Mouse (Mus musculus) MEL (cell line): Measurements from ENCODE around the gene Fchsd2. TPM values are rescaled to one million over a fixed set of nuclear protein-coding genes. Genes with fewer than 3 reads are reported as not detected.

Source experiments
- DNase-seq: peaks from one replicate; pipeline ENCODE4 v3.0.0; 2011; ENCODE audit warnings: low read depth, low spot score
- H3K27ac ChIP-seq: 2 replicates; pipeline ENCODE4 v1.5.1; 2012; ENCODE audit warnings: low read depth, mild to moderate bottlenecking, control low read depth, low read length, moderate library complexity; ENCODE audit not compliant: control insufficient read depth
- H3K27me3 ChIP-seq, 2 experiments: fragments of 150-350 bp in 1 of 2; sonication (generic) in 1 of 2; 2 replicates each; pipeline ENCODE4 v1.6.1; 2012; ENCODE audit warnings: low read length in 2 of 2, mild to moderate bottlenecking in 2 of 2, improper control_type of control experiment in 1 of 2, moderate library complexity in 1 of 2; ENCODE audit not compliant: insufficient read depth in 2 of 2, control insufficient read depth in 1 of 2
- H3K36me3 ChIP-seq, 2 experiments: 2 replicates each; pipeline ENCODE4 v1.6.1; 2012 to 2014; ENCODE audit warnings: low read length in 2 of 2, improper control_type of control experiment in 1 of 2, inconsistent platforms in 1 of 2, mild to moderate bottlenecking in 1 of 2; ENCODE audit not compliant: insufficient read depth in 2 of 2, control insufficient read depth in 1 of 2
- H3K4me1 ChIP-seq, 2 experiments: fragments of 150-350 bp in 1 of 2; sonication (generic) in 1 of 2; 2 replicates each; pipeline ENCODE4 v1.6.1; 2012; ENCODE audit warnings: low read length in 2 of 2, improper control_type of control experiment in 1 of 2, mild to moderate bottlenecking in 1 of 2; ENCODE audit not compliant: insufficient read depth in 2 of 2, control insufficient read depth in 1 of 2
- H3K4me3 ChIP-seq, 2 experiments: fragments of 150-350 bp in 1 of 2; sonication (generic) in 1 of 2; 2 replicates each; pipeline ENCODE4 v1.5.1; 2012; ENCODE audit warnings: low read depth in 2 of 2, low read length in 2 of 2, mild to moderate bottlenecking in 2 of 2, moderate library complexity in 2 of 2, control low read depth in 1 of 2, improper control_type of control experiment in 1 of 2; ENCODE audit not compliant: control insufficient read depth in 1 of 2, insufficient read depth in 1 of 2
- H3K79me2 ChIP-seq: 2 replicates; pipeline ENCODE4 v1.6.1; 2012; ENCODE audit warnings: mild to moderate bottlenecking, low read length, moderate library complexity; ENCODE audit not compliant: control insufficient read depth, poor library complexity, insufficient read depth
- H3K9ac ChIP-seq: 2 replicates; pipeline ENCODE4 v1.6.1; 2012; ENCODE audit warnings: low read depth, mild to moderate bottlenecking, control low read depth, low read length, moderate library complexity; ENCODE audit not compliant: control insufficient read depth, poor library complexity, severe bottlenecking
- H3K9me3 ChIP-seq: fragments of 150-350 bp; sonication (generic); replicated peaks from 2 replicates; pipeline ENCODE4 v1.6.1; 2012; ENCODE audit warnings: mild to moderate bottlenecking, low read length, improper control_type of control experiment, moderate library complexity; ENCODE audit not compliant: insufficient read depth
- CHD2 ChIP-seq: IDR thresholded peaks from 2 replicates; pipeline ENCODE4 v1.6.1; 2011; ENCODE audit warnings: low read length, improper control_type of control experiment
- CTCF ChIP-seq, 3 experiments: IDR thresholded peaks in 2 of 3; conservative IDR thresholded peaks in 1 of 3; 2 replicates each; pipeline ENCODE4 v1.5.1; 2011 to 2012; ENCODE audit warnings: low read length in 3 of 3, low read depth in 2 of 3, mild to moderate bottlenecking in 2 of 3, improper control_type of control experiment in 1 of 3, inconsistent platforms in 1 of 3, mixed read lengths in 1 of 3, moderate library complexity in 1 of 3; ENCODE audit not compliant: control insufficient read depth in 1 of 3, insufficient read depth in 1 of 3, poor library complexity in 1 of 3, severe bottlenecking in 1 of 3
- ELF1 ChIP-seq: IDR thresholded peaks from 2 replicates; pipeline ENCODE4 v1.6.1; 2014; ENCODE audit warnings: low read depth, mild to moderate bottlenecking, inconsistent platforms, low read length, improper control_type of control experiment, moderate library complexity
- EP300 ChIP-seq, 2 experiments: IDR thresholded peaks; 2 replicates each; pipeline ENCODE4 v1.6.1; 2011; ENCODE audit warnings: improper control_type of control experiment in 2 of 2, low read length in 2 of 2, low read depth in 1 of 2, mild to moderate bottlenecking in 1 of 2
- ETS1 ChIP-seq: IDR thresholded peaks from 2 replicates; pipeline ENCODE4 v1.6.1; 2012; ENCODE audit warnings: low read depth, mild to moderate bottlenecking, inconsistent platforms, low read length, improper control_type of control experiment, moderate library complexity
- GABPA ChIP-seq: IDR thresholded peaks from 2 replicates; pipeline ENCODE4 v1.6.1; 2012; ENCODE audit warnings: low read depth, mild to moderate bottlenecking, inconsistent platforms, low read length, improper control_type of control experiment, moderate library complexity
- KAT2A ChIP-seq: conservative IDR thresholded peaks from 2 replicates; pipeline ENCODE4 v1.6.1; 2012; ENCODE audit warnings: low read depth, low read length, improper control_type of control experiment, inconsistent platforms
- MAX ChIP-seq: IDR thresholded peaks from 2 replicates; pipeline ENCODE4 v1.6.1; 2011; ENCODE audit warnings: low read length, improper control_type of control experiment
- MAZ ChIP-seq: IDR thresholded peaks from 2 replicates; pipeline ENCODE4 v1.6.1; 2012; ENCODE audit warnings: low read depth, mild to moderate bottlenecking, inconsistent platforms, low read length, improper control_type of control experiment
- MEF2A ChIP-seq: IDR thresholded peaks from 2 replicates; pipeline ENCODE4 v1.6.1; 2014; ENCODE audit warnings: low read depth, mild to moderate bottlenecking, inconsistent platforms, low read length, improper control_type of control experiment; ENCODE audit not compliant: poor library complexity, insufficient replicate concordance, severe bottlenecking; ENCODE audit errors: extremely low read depth
- MYB ChIP-seq: IDR thresholded peaks from 2 replicates; pipeline ENCODE4 v1.6.1; 2011; ENCODE audit warnings: mild to moderate bottlenecking, low read depth, low read length, improper control_type of control experiment
- MYC ChIP-seq: IDR thresholded peaks from 2 replicates; pipeline ENCODE4 v1.6.1; 2011; ENCODE audit warnings: low read depth, mild to moderate bottlenecking, low read length, improper control_type of control experiment, moderate library complexity
- NELFE ChIP-seq: IDR thresholded peaks from 2 replicates; pipeline ENCODE4 v1.6.1; 2011; ENCODE audit warnings: low read depth, low read length, improper control_type of control experiment
- NRF1 ChIP-seq: IDR thresholded peaks from 2 replicates; pipeline ENCODE4 v1.6.1; 2014; ENCODE audit warnings: low read depth, mild to moderate bottlenecking, inconsistent platforms, low read length, improper control_type of control experiment, moderate library complexity; ENCODE audit not compliant: poor library complexity, insufficient read depth, severe bottlenecking
- POLR2A ChIP-seq, 2 experiments: IDR thresholded peaks; 2 replicates each; pipeline ENCODE4 v1.6.1; 2011 to 2012; ENCODE audit warnings: low read length in 2 of 2, mild to moderate bottlenecking in 2 of 2, control low read depth in 1 of 2, improper control_type of control experiment in 1 of 2, low read depth in 1 of 2, moderate library complexity in 1 of 2; ENCODE audit not compliant: control insufficient read depth in 1 of 2, insufficient read depth in 1 of 2, poor library complexity in 1 of 2
- RAD21 ChIP-seq: IDR thresholded peaks from 2 replicates; pipeline ENCODE4 v1.6.1; 2011; ENCODE audit warnings: mild to moderate bottlenecking, low read depth, low read length, improper control_type of control experiment
- SIN3A ChIP-seq: IDR thresholded peaks from 2 replicates; pipeline ENCODE4 v1.6.1; 2012; ENCODE audit warnings: low read length, improper control_type of control experiment, inconsistent platforms
- SMC3 ChIP-seq: IDR thresholded peaks from 2 replicates; pipeline ENCODE4 v1.6.1; 2011; ENCODE audit warnings: low read depth, low read length, improper control_type of control experiment
- TAL1 ChIP-seq: IDR thresholded peaks from 2 replicates; pipeline ENCODE4 v1.6.1; 2012; ENCODE audit warnings: mild to moderate bottlenecking, inconsistent platforms, low read length, moderate library complexity, mixed read lengths
- TBP ChIP-seq: IDR thresholded peaks from 2 replicates; pipeline ENCODE4 v1.8.0; 2011; ENCODE audit warnings: low read depth, low read length, improper control_type of control experiment
- USF1 ChIP-seq: IDR thresholded peaks from 2 replicates; pipeline ENCODE4 v1.6.1; 2014; ENCODE audit warnings: low read depth, mild to moderate bottlenecking, inconsistent platforms, low read length, improper control_type of control experiment, moderate library complexity
- USF2 ChIP-seq, 2 experiments: IDR thresholded peaks; 2 replicates each; pipeline ENCODE4 v1.6.1; 2011 to 2012; ENCODE audit warnings: improper control_type of control experiment in 2 of 2, low read length in 2 of 2, borderline replicate concordance in 1 of 2, inconsistent platforms in 1 of 2, low read depth in 1 of 2, mild to moderate bottlenecking in 1 of 2; ENCODE audit not compliant: insufficient read depth in 1 of 2
- ZKSCAN1 ChIP-seq: IDR thresholded peaks from 2 replicates; pipeline ENCODE4 v1.6.1; 2012; ENCODE audit warnings: low read depth, mild to moderate bottlenecking, inconsistent platforms, low read length, improper control_type of control experiment, moderate library complexity
- ZNF384 ChIP-seq: IDR thresholded peaks from 2 replicates; pipeline ENCODE4 v1.6.1; 2012; ENCODE audit warnings: low read depth, mild to moderate bottlenecking, inconsistent platforms, low read length, improper control_type of control experiment
- polyA plus RNA-seq, 2 experiments: library from polyadenylated mRNA; stranded (reverse) in 1 of 2; unstranded in 1 of 2; fragments of >175 nt in 1 of 2; fragments of >200 nt in 1 of 2; gene quantifications; 2 replicates each; pipeline versions ENCODE4 v1.2.1 to v1.2.4; 2012; ENCODE audit warnings: low replicate concordance in 2 of 2, low read depth in 1 of 2; ENCODE audit not compliant: insufficient read length in 2 of 2, insufficient read depth in 1 of 2, missing spikeins in 1 of 2
- total RNA-seq: library from RNA; depleted of rRNA; stranded (reverse); fragments of 300-350 nt; gene quantifications from 2 replicates; pipeline ENCODE4 v1.2.3, GENCODE M21; 2012

The Fchsd2 gene
- total and polyA plus RNA-seq, 3 experiments: 3.9 to 6.3 TPM; not detected in 1

DNA sequence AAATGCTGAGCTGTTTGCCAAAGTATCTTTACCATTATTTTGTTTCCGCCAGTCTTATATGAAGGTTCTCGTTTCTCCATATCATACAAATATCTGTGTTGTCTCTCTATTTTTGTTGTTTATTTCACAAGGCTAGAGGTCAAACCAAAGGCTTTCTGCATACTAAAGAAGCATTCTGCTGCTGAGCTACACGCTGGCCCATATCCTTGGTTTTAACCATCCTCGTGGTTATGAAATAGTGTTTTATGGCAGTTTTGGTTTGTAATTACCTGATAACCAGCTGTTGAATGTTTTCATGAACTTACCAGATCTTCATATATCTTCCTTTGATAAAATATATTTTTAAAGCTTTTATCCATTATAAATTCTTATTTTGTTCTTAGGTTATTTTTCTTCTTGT is 156.1 kb downstream of the Fchsd2 start:
- H3K4me3 ChIP-seq: no peak overlapping the region
- H3K36me3 ChIP-seq: no peaks in the 10 kb centered on the region
- no peak for DNase-seq
- no peaks in the 10 kb centered on the region for H3K27me3 ChIP-seq
- H3K9ac ChIP-seq: no peak overlapping the region
- TF ChIP-seq POLR2A (IDR thresholded peaks at IDR 0.05; ENCODE audit: control insufficient read depth in 1 of 2, insufficient read depth in 1 of 2, low read depth in 1 of 2, low read length in 2 of 2, poor library complexity in 1 of 2) (no peak), GABPA (no peak), NELFE (no peak), CTCF (IDR thresholded peaks at IDR 0.05 in 2 of 3, conservative IDR thresholded peaks at IDR 0.05 in 1 of 3; ENCODE audit: control insufficient read depth in 1 of 3, insufficient read depth in 1 of 3, low read depth in 2 of 3, low read length in 3 of 3, poor library complexity in 1 of 3, severe bottlenecking in 1 of 3) (no peak), EP300 (IDR thresholded peaks at IDR 0.05; ENCODE audit: low read depth in 1 of 2, low read length in 2 of 2) (no peak), ZNF384 (no peak), ELF1 (no peak)
- TF ChIP-seq, all 39 proteins: peak for 0
- no peaks in the 10 kb centered on the region for H3K9me3 ChIP-seq
- H3K4me1 ChIP-seq: no peaks in the 10 kb centered on the region
- H3K79me2 ChIP-seq: no peaks in the 10 kb centered on the region
- H3K27ac ChIP-seq: no peak overlapping the region

GRCm38 (mm10) chr7:101249173-101249572 is 156.5 kb downstream of the Fchsd2 start:
- no peaks in the 10 kb centered on the region for H3K36me3 ChIP-seq
- TF ChIP-seq SMC3: no peak
- TF ChIP-seq USF1: no peak
- no peak for TF ChIP-seq CHD2
- TF ChIP-seq ZKSCAN1: no peak
- no peak for TF ChIP-seq RAD21
- TF ChIP-seq SIN3A: no peak
- TF ChIP-seq ETS1: no peak
- TF ChIP-seq TBP: no peak
- TF ChIP-seq MYB: no peak
- TF ChIP-seq MYC: no peak
- no peak for TF ChIP-seq MAZ

GRCm38 (mm10) chr7:101253071-101253470 is 160.4 kb downstream of the Fchsd2 start:
- Histone ChIP-seq H3K4me1 (no peaks in the 10 kb centered on the region), H3K9me3 (no peaks in the 10 kb centered on the region), H3K36me3 (no peaks in the 10 kb centered on the region), H3K79me2 (no peaks in the 10 kb centered on the region), H3K9ac (no peak overlapping the region), H3K27ac (no peak overlapping the region), H3K27me3 (no peaks in the 10 kb centered on the region), H3K4me3 (no peak overlapping the region)
- DNase-seq: no peak
- TF ChIP-seq ZNF384: no peak
- TF ChIP-seq TAL1: no peak
- no peak for TF ChIP-seq RAD21
- TF ChIP-seq MYB: no peak
- TF ChIP-seq ZKSCAN1: no peak
- no peak for TF ChIP-seq NRF1
- TF ChIP-seq KAT2A: no peak
- TF ChIP-seq CTCF (IDR thresholded peaks at IDR 0.05 in 2 of 3, conservative IDR thresholded peaks at IDR 0.05 in 1 of 3; ENCODE audit: control insufficient read depth in 1 of 3, insufficient read depth in 1 of 3, low read depth in 2 of 3, low read length in 3 of 3, poor library complexity in 1 of 3, severe bottlenecking in 1 of 3): no peak
- no peak for TF ChIP-seq SIN3A
- TF ChIP-seq USF2 (IDR thresholded peaks at IDR 0.05; ENCODE audit: borderline replicate concordance in 1 of 2, insufficient read depth in 1 of 2, low read depth in 1 of 2, low read length in 2 of 2): no peak
- no peak for TF ChIP-seq MEF2A
- no peak for TF ChIP-seq USF1
- no peak for TF ChIP-seq MYC
- TF ChIP-seq MAX: no peak

More at GRCm38 (mm10) chr7:101249173-101249572, 156.5 kb downstream of the Fchsd2 start:
- Histone ChIP-seq H3K9me3 (no peaks in the 10 kb centered on the region), H3K27ac (no peak overlapping the region), H3K4me1 (no peaks in the 10 kb centered on the region), H3K9ac (no peak overlapping the region), H3K27me3 (no peaks in the 10 kb centered on the region), H3K4me3 (no peak overlapping the region), H3K79me2 (no peaks in the 10 kb centered on the region)
- DNase-seq: no peak
